Mouse (Mus musculus) urinary bladder, postnatal 14 days (tissue): Measurements from ENCODE around the gene Gtpbp3.
A peak's percentile ranks its signal among the peaks of the same experiment; 100 is the strongest.

Experiments
- DNase-seq: peaks from one replicate; pipeline ENCODE4 v3.0.0; 2021; ENCODE audit warnings: low spot score

The Gtpbp3 gene

GRCm38 (mm10) chr8:71534263-71534810, 46.4 kb downstream of the Gtpbp3 start:
- DNase-seq = no peak

- DNase-seq = no peak
Measured at GRCm38 (mm10) chr8:71535663-71536062, 47.8 kb downstream of the Gtpbp3 start.

GRCm38 (mm10) chr8:71537028-71537867, 49.3 kb downstream of the Gtpbp3 start, which contains the start of gene Bst2:
Gene Bst2 (minus strand): TSS chr8:71537456.
- DNase-seq = peak; percentile 90

- DNase-seq = peak; percentile 97
Measured at GRCm38 (mm10) chr8:71542632-71543343, 54.9 kb downstream of the Gtpbp3 start, which contains the start of gene Mvb12a. Gene Mvb12a (plus strand): TSS chr8:71542922.

GRCm38 (mm10) chr8:71543755-71544154, 55.9 kb downstream of the Gtpbp3 start:
- no peak for DNase-seq

GRCm38 (mm10) chr8:71545053-71545452, 57.1 kb downstream of the Gtpbp3 start:
- DNase-seq = no peak

GRCm38 (mm10) chr8:71547590-71547989, 59.7 kb downstream of the Gtpbp3 start:
- no peak for DNase-seq
